Mouse (Mus musculus) testis, adult 2 months (tissue): ENCODE results near the gene Jazf1.

Experiments used
- CTCF ChIP-seq: fragments of 200-500 bp; IDR thresholded peaks from 2 replicates; pipeline ENCODE4 v1.5.1; 2012; ENCODE audit warnings: low read depth, mild to moderate bottlenecking, inconsistent platforms, low read length, moderate library complexity; ENCODE audit not compliant: control insufficient read depth, insufficient read depth, insufficient replicate concordance
- POLR2A ChIP-seq: fragments of 200-500 bp; IDR thresholded peaks from 2 replicates; pipeline ENCODE4 v1.6.1; 2012; ENCODE audit warnings: low read depth, mild to moderate bottlenecking, inconsistent platforms, low read length, moderate library complexity; ENCODE audit not compliant: control insufficient read depth

- TF ChIP-seq POLR2A (no peak), CTCF (no peak)
Measured at GRCm38 (mm10) chr6:52752832-52753231, 315.6 kb downstream of the Jazf1 start.
